Mouse (Mus musculus) lung, embryonic 16.5 days (tissue): ENCODE measurements at regions not wholly inside any gene's neighbourhood (a gene's known extent, or its start where the extent isn't known, plus 50 kb on each side); places are given as distances from the start of the nearest gene placed in this dataset.

ENCODE experiments used
- ATAC-seq: fragments of 200-750 bp; cut with Nextera tagmentation; 2 replicates; pipeline ENCODE4 v1.8.0; 2017; ENCODE audit warnings: low read depth, mild to moderate bottlenecking, moderate library complexity
- H3K27ac ChIP-seq: fragments of 300-500 bp; sonication (generic); 2 replicates; pipeline ENCODE4 v1.5.1; 2014; ENCODE audit warnings: mild to moderate bottlenecking, control low read depth, low read length
- H3K27me3 ChIP-seq: fragments of 300-500 bp; sonication (generic); 2 replicates; pipeline ENCODE4 v1.6.1; 2014; ENCODE audit warnings: low read depth, low read length, mixed read lengths; ENCODE audit not compliant: control insufficient read depth, insufficient read depth
- H3K36me3 ChIP-seq: fragments of 300-500 bp; sonication (generic); 2 replicates; pipeline ENCODE4 v1.6.1; 2014; ENCODE audit warnings: low read length; ENCODE audit not compliant: control insufficient read depth, insufficient read depth
- H3K4me1 ChIP-seq: fragments of 300-500 bp; sonication (generic); replicated peaks from 2 replicates; pipeline ENCODE4 v1.6.1; 2014; ENCODE audit warnings: low read length, mixed read lengths; ENCODE audit not compliant: control insufficient read depth, insufficient read depth
- H3K4me2 ChIP-seq: fragments of 300-500 bp; sonication (generic); 2 replicates; pipeline ENCODE4 v1.6.1; 2014; ENCODE audit warnings: low read depth, low read length, control low read depth
- H3K4me3 ChIP-seq: fragments of 300-500 bp; sonication (generic); 2 replicates; pipeline ENCODE4 v1.5.1; 2014; ENCODE audit warnings: mild to moderate bottlenecking, low read length, control low read depth
- H3K9ac ChIP-seq: fragments of 300-500 bp; sonication (generic); 2 replicates; pipeline ENCODE4 v1.6.1; 2014; ENCODE audit warnings: low read length, control low read depth
- H3K9me3 ChIP-seq: fragments of 300-500 bp; sonication (generic); 2 replicates; pipeline ENCODE4 v1.6.1; 2016; ENCODE audit warnings: low read length; ENCODE audit not compliant: control insufficient read depth
- WGBS: fragments of 180-500 bp; shearing (Covaris S2); extraction: QIAGEN DNeasy Blood & Tissue Kit; methylation state at CpG from one replicate; pipeline ENCODE4 v1.1.7; 2014; 5-methylcytosine and 5-hydroxymethylcytosine counted together

- Histone ChIP-seq H3K36me3 (no peaks in the 10 kb centered on the region), H3K9ac (no peak overlapping the region), H3K27ac (no peak overlapping the region), H3K4me1 (peaks cover 22% of the 10 kb centered on the region), H3K4me2 (no peak overlapping the region), H3K9me3 (no peaks in the 10 kb centered on the region), H3K27me3 (no peaks in the 10 kb centered on the region), H3K4me3 (no peak overlapping the region)
- WGBS = 80% methylated on average over 5 of the region's 5 CpGs
- ATAC-seq = no peak
Measured at GRCm38 (mm10) chr12:70629371-70629770, 176.5 kb downstream of the Tmx1 start.

- no peak overlapping the region for H3K27ac ChIP-seq
- no peaks in the 10 kb centered on the region for H3K27me3 ChIP-seq
- no peaks in the 10 kb centered on the region for H3K36me3 ChIP-seq
- H3K9me3 ChIP-seq = no peaks in the 10 kb centered on the region
- 66% methylated on average over 6 of the region's 6 CpGs for whole genome bisulfite sequencing
- H3K9ac ChIP-seq = no peak overlapping the region
- no peak for ATAC-seq
- H3K4me2 ChIP-seq = no peak overlapping the region
- H3K4me3 ChIP-seq = no peak overlapping the region
- peaks cover 17% of the 10 kb centered on the region; the same call in 1 of the 2 replicates for H3K4me1 ChIP-seq
Measured at GRCm38 (mm10) chr12:70631281-70631680, 178.4 kb downstream of the Tmx1 start.

GRCm38 (mm10) chr12:70633194-70633593 is 180.3 kb downstream of the Tmx1 start:
- Histone ChIP-seq H3K36me3 (no peaks in the 10 kb centered on the region), H3K9me3 (no peaks in the 10 kb centered on the region), H3K4me3 (no peak overlapping the region), H3K27ac (peak overlapping the region; percentile 5; the same call in 1 of the 2 replicates), H3K4me1 (peaks cover 17% of the 10 kb centered on the region; the same call in 1 of the 2 replicates), H3K9ac (no peak overlapping the region), H3K4me2 (no peak overlapping the region), H3K27me3 (no peaks in the 10 kb centered on the region)
- WGBS = 12% methylated on average over 4 of the region's 4 CpGs
- ATAC-seq = 0 out of 2 replicates have a peak, but pooled peaks have one; percentile 13

GRCm38 (mm10) chr12:70633622-70634365 is 180.9 kb downstream of the Tmx1 start:
- Histone ChIP-seq H3K27me3 (no peaks in the 10 kb centered on the region), H3K36me3 (no peaks in the 10 kb centered on the region), H3K4me3 (no peak overlapping the region), H3K4me1 (peaks cover 11% of the 10 kb centered on the region; the same call in 1 of the 2 replicates), H3K9ac (no peak overlapping the region), H3K27ac (peak overlapping the region; percentile 5; the same call in 1 of the 2 replicates), H3K9me3 (no peaks in the 10 kb centered on the region), H3K4me2 (no peak overlapping the region)
- no peak for ATAC-seq
- 10% methylated on average over 13 of the region's 13 CpGs for WGBS

- Histone ChIP-seq H3K9me3 (no peaks in the 10 kb centered on the region), H3K27me3 (no peaks in the 10 kb centered on the region), H3K9ac (no peak overlapping the region), H3K4me3 (no peak overlapping the region), H3K4me2 (no peak overlapping the region), H3K4me1 (peaks cover 9% of the 10 kb centered on the region; the same call in 1 of the 2 replicates), H3K36me3 (no peaks in the 10 kb centered on the region), H3K27ac (no peak overlapping the region)
- ATAC-seq = no peak
- 92% methylated on average over 7 of the region's 7 CpGs for WGBS
Measured at GRCm38 (mm10) chr12:70635997-70636396, 183.1 kb downstream of the Tmx1 start.

- H3K4me2 ChIP-seq = no peak overlapping the region
- H3K36me3 ChIP-seq = no peaks in the 10 kb centered on the region
- no peaks in the 10 kb centered on the region for H3K27me3 ChIP-seq
- 67% methylated on average over 2 of the region's 2 CpGs for WGBS
- no peak overlapping the region for H3K27ac ChIP-seq
- no peak overlapping the region for H3K9ac ChIP-seq
- H3K9me3 ChIP-seq = no peaks in the 10 kb centered on the region
- H3K4me1 ChIP-seq = no peaks in the 10 kb centered on the region
- no peak overlapping the region for H3K4me3 ChIP-seq
- no peak for ATAC-seq
Measured at GRCm38 (mm10) chr12:70640186-70640585, 185.1 kb upstream of the Frmd6 start.

- H3K9me3 ChIP-seq = no peaks in the 10 kb centered on the region
- peaks cover 2% of the 10 kb centered on the region; the same call in 1 of the 2 replicates for H3K4me1 ChIP-seq
- no peaks in the 10 kb centered on the region for H3K27me3 ChIP-seq
- H3K4me2 ChIP-seq = no peak overlapping the region
- ATAC-seq = no peak
- no peaks in the 10 kb centered on the region for H3K36me3 ChIP-seq
- H3K9ac ChIP-seq = no peak overlapping the region
- 78% methylated on average over 2 of the region's 2 CpGs for WGBS
- H3K27ac ChIP-seq = no peak overlapping the region
- H3K4me3 ChIP-seq = no peak overlapping the region
Measured at GRCm38 (mm10) chr12:70644910-70645309, 180.4 kb upstream of the Frmd6 start.

- peak; percentile 56 for ATAC-seq
- no peak overlapping the region for H3K4me2 ChIP-seq
- no peaks in the 10 kb centered on the region for H3K9me3 ChIP-seq
- no peak overlapping the region for H3K27ac ChIP-seq
- H3K9ac ChIP-seq = no peak overlapping the region
- WGBS = 77% methylated on average over 3 of the region's 3 CpGs
- no peak overlapping the region for H3K4me3 ChIP-seq
- H3K27me3 ChIP-seq = no peaks in the 10 kb centered on the region
- no peaks in the 10 kb centered on the region for H3K36me3 ChIP-seq
- H3K4me1 ChIP-seq = peaks cover 2% of the 10 kb centered on the region; the same call in 1 of the 2 replicates
Measured at GRCm38 (mm10) chr12:70645407-70645806, 179.9 kb upstream of the Frmd6 start.

- Histone ChIP-seq H3K36me3 (no peaks in the 10 kb centered on the region), H3K27me3 (no peaks in the 10 kb centered on the region), H3K9ac (no peak overlapping the region), H3K9me3 (no peaks in the 10 kb centered on the region), H3K4me2 (no peak overlapping the region), H3K4me3 (no peak overlapping the region), H3K27ac (peak overlapping the region; percentile 47), H3K4me1 (peaks cover 2% of the 10 kb centered on the region; the same call in 1 of the 2 replicates)
- 34% methylated on average over 6 of the region's 6 CpGs for WGBS
- 0 out of 2 replicates have a peak, but pooled peaks have one; percentile 15 for ATAC-seq
Measured at GRCm38 (mm10) chr12:70647516-70647915, 177.8 kb upstream of the Frmd6 start.
